Mouse (Mus musculus) intestine, embryonic 16.5 days (tissue): ENCODE measurements around the gene Arl4d. TPM values are rescaled to one million over a fixed set of nuclear protein-coding genes. Genes with fewer than 3 reads are reported as not detected.

Experiments used
- ATAC-seq: fragments of 200-750 bp; cut with Nextera tagmentation; 2 replicates; pipeline ENCODE4 v1.8.0; 2017; ENCODE audit warnings: moderate TSS enrichment, moderate library complexity
- H3K27ac ChIP-seq: fragments of 300-500 bp; sonication (generic); 2 replicates; pipeline ENCODE4 v1.5.1; 2014; ENCODE audit warnings: mild to moderate bottlenecking, low read length
- H3K27me3 ChIP-seq: fragments of 300-500 bp; sonication (generic); replicated peaks from 2 replicates; pipeline ENCODE4 v1.6.1; 2014; ENCODE audit warnings: low read length, control low read depth, mixed read lengths; ENCODE audit not compliant: control insufficient read depth, insufficient read depth
- H3K36me3 ChIP-seq: fragments of 300-500 bp; sonication (generic); 2 replicates; pipeline ENCODE4 v1.6.1; 2014; ENCODE audit warnings: low read length, control low read depth; ENCODE audit not compliant: control insufficient read depth, insufficient read depth
- H3K4me1 ChIP-seq: fragments of 300-500 bp; sonication (generic); 2 replicates; pipeline ENCODE4 v1.6.1; 2014; ENCODE audit warnings: low read length, control low read depth, mixed read lengths; ENCODE audit not compliant: control insufficient read depth, insufficient read depth
- H3K4me2 ChIP-seq: fragments of 300-500 bp; sonication (generic); 2 replicates; pipeline ENCODE4 v1.6.1; 2014; ENCODE audit warnings: low read depth, low read length, control low read depth
- H3K4me3 ChIP-seq: fragments of 300-500 bp; sonication (generic); 2 replicates; pipeline ENCODE4 v1.5.1; 2014; ENCODE audit warnings: mild to moderate bottlenecking, low read length
- H3K9ac ChIP-seq: fragments of 300-500 bp; sonication (generic); 2 replicates; pipeline ENCODE4 v1.6.1; 2014; ENCODE audit warnings: low read depth, low read length
- H3K9me3 ChIP-seq: fragments of 300-500 bp; sonication (generic); 2 replicates; pipeline ENCODE4 v1.6.1; 2016; ENCODE audit warnings: low read length, control low read depth; ENCODE audit not compliant: control insufficient read depth
- WGBS: fragments of 180-500 bp; shearing (Covaris S2); extraction: QIAGEN DNeasy Blood & Tissue Kit; methylation state at CpG from one replicate; pipeline ENCODE4 v1.1.7; 2014; 5-methylcytosine and 5-hydroxymethylcytosine counted together
- polyA plus RNA-seq: library from polyadenylated mRNA; unstranded; fragments of >200 nt; fragmentation: Nextera tagmentation; extraction: Ambion mirVana; gene quantifications from 2 replicates; pipeline ENCODE4 v1.2.1, GENCODE M21; 2015

The Arl4d gene
- polyA plus RNA-seq, 1 experiment from 2014 or later = 6.6 TPM

GRCm38 (mm10) chr11:101704081-101704480 lies 38.7 kb downstream of the Arl4d start:
- Histone ChIP-seq H3K27me3 (no peaks in the 10 kb centered on the region), H3K36me3 (no peaks in the 10 kb centered on the region), H3K9ac (no peak overlapping the region), H3K27ac (no peak overlapping the region), H3K4me2 (peak overlapping the region; percentile 18; the same call in 1 of the 2 replicates), H3K9me3 (no peaks in the 10 kb centered on the region), H3K4me1 (peaks cover 22% of the 10 kb centered on the region), H3K4me3 (no peak overlapping the region)
- WGBS = 27% methylated on average over 5 of the region's 5 CpGs
- 0 out of 2 replicates have a peak, but pooled peaks have one; percentile 33 for ATAC-seq

GRCm38 (mm10) chr11:101706764-101707448 lies 41.6 kb downstream of the Arl4d start:
- Histone ChIP-seq H3K36me3 (no peaks in the 10 kb centered on the region), H3K4me2 (no peak overlapping the region), H3K4me1 (peaks cover 14% of the 10 kb centered on the region), H3K27ac (no peak overlapping the region), H3K27me3 (no peaks in the 10 kb centered on the region), H3K9ac (no peak overlapping the region), H3K9me3 (no peaks in the 10 kb centered on the region), H3K4me3 (no peak overlapping the region)
- 77% methylated on average over 10 of the region's 10 CpGs for WGBS
- ATAC-seq = no peak

- Histone ChIP-seq H3K27me3 (no peaks in the 10 kb centered on the region), H3K27ac (no peak overlapping the region; the same call in 1 of the 2 replicates), H3K36me3 (no peaks in the 10 kb centered on the region), H3K4me2 (no peak overlapping the region), H3K4me1 (peaks cover 14% of the 10 kb centered on the region), H3K9me3 (no peaks in the 10 kb centered on the region), H3K9ac (no peak overlapping the region), H3K4me3 (no peak overlapping the region)
- no peak for ATAC-seq
- WGBS = 46% methylated on average over 5 of the region's 5 CpGs
These were observed 43.1 kb downstream of the Arl4d start for GRCm38 (mm10) chr11:101708482-101708881.

DNA sequence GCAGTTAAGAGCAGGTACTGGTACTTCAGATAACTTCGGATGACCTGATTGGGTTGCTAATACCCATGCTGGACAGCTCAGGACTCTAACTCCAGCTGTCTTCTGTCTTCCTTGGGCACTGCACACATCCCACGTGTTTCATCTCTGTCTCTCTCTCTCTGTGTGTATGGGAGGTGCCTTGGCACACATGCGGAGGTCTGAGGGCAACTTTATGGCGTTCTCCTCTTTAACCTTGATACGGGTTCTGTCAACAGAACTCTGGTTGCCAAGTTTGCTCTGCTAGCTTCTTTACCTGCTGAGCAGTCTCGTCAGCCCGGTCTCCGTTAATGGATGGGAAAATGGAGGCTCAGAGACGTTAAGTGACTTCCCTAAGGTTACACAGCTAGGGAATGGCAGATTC lies 47.5 kb downstream of the Arl4d start:
- Histone ChIP-seq H3K9me3 (no peaks in the 10 kb centered on the region), H3K9ac (no peak overlapping the region), H3K4me2 (no peak overlapping the region), H3K27me3 (no peaks in the 10 kb centered on the region), H3K4me1 (peaks cover 4% of the 10 kb centered on the region; the same call in 1 of the 2 replicates), H3K4me3 (no peak overlapping the region), H3K27ac (no peak overlapping the region), H3K36me3 (no peaks in the 10 kb centered on the region)
- WGBS = 66% methylated on average over 9 of the region's 9 CpGs
- ATAC-seq = no peak

DNA sequence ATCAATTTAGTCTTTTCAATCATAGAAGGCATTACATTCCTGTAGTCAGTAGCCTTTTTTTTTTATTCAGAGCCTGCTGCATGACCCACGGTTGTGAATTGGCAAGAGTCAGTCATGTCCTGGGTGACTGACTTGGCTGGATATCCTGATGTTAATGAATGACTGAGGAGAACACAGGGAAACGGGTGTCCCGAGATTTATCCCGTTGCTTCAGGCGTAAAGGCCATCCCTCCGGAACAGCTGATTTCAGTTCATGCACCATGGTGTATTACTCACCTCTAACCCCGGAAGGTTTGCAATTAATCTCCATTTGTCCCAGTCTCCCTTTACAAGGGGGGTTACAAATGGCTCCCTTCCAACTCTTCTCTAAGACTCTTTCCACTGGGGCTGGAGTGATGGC lies 48.7 kb downstream of the Arl4d start:
- WGBS = 61% methylated on average over 7 of the region's 7 CpGs
- no peaks in the 10 kb centered on the region for H3K9me3 ChIP-seq

More for the DNA sequence above, 48.7 kb downstream of the Arl4d start:
- Histone ChIP-seq H3K27me3 (no peaks in the 10 kb centered on the region), H3K36me3 (no peaks in the 10 kb centered on the region), H3K4me2 (no peak overlapping the region), H3K4me3 (no peak overlapping the region), H3K27ac (no peak overlapping the region), H3K9ac (no peak overlapping the region), H3K4me1 (no peaks in the 10 kb centered on the region)
- ATAC-seq = no peak

Other genes with a start within 250 kb of the Arl4d start
- 53.6 and 64.0 TPM in 2 replicates for gene Aarsd1, start 247.9 kb upstream of the Arl4d start, polyA plus RNA-seq
- gene Gm27029, start 240.7 kb upstream of the Arl4d start, polyA plus RNA-seq = 7.2 and 10.1 TPM in 2 replicates
- gene Rundc1, start 240.5 kb upstream of the Arl4d start, polyA plus RNA-seq = 16.6 and 19.1 TPM in 2 replicates
- 11.1 and 12.4 TPM in 2 replicates for gene Ptges3l, start 240.2 kb upstream of the Arl4d start, polyA plus RNA-seq
- 251 and 288 TPM in 2 replicates for gene Rpl27, start 223.2 kb upstream of the Arl4d start, polyA plus RNA-seq
- 29.7 and 31.1 TPM in 2 replicates for gene Ifi35, start 217.1 kb upstream of the Arl4d start, polyA plus RNA-seq
- gene Rnd2, start 200.5 kb upstream of the Arl4d start, polyA plus RNA-seq = 21.0 and 22.1 TPM in 2 replicates
- gene Vat1, start 199.3 kb upstream of the Arl4d start, polyA plus RNA-seq = 69.9 and 88.2 TPM in 2 replicates
- 6.0 and 6.8 TPM in 2 replicates for gene Brca1, start 113.6 kb upstream of the Arl4d start, polyA plus RNA-seq
- gene Nbr1, start 113.4 kb upstream of the Arl4d start, polyA plus RNA-seq = 56.2 and 65.5 TPM in 2 replicates
- gene Tmem106a, start 83.3 kb upstream of the Arl4d start, polyA plus RNA-seq = 38.6 and 49.4 TPM in 2 replicates
- not detected in 2 replicates for gene Gm11634, start 66.3 kb upstream of the Arl4d start, polyA plus RNA-seq
- gene Rdm1, start 38.3 kb upstream of the Arl4d start, polyA plus RNA-seq = 36.3 and 41.7 TPM in 2 replicates
- gene Dhx8, start 67.4 kb downstream of the Arl4d start, polyA plus RNA-seq = 21.4 and 23.0 TPM in 2 replicates
- gene Etv4, start 119.8 kb downstream of the Arl4d start, polyA plus RNA-seq = 3.8 and 4.8 TPM in 2 replicates
- gene Meox1, start 228.8 kb downstream of the Arl4d start, polyA plus RNA-seq = 5.0 and 5.1 TPM in 2 replicates